Mouse (Mus musculus): ENCODE data around the gene Slc13a3.

DNA sequence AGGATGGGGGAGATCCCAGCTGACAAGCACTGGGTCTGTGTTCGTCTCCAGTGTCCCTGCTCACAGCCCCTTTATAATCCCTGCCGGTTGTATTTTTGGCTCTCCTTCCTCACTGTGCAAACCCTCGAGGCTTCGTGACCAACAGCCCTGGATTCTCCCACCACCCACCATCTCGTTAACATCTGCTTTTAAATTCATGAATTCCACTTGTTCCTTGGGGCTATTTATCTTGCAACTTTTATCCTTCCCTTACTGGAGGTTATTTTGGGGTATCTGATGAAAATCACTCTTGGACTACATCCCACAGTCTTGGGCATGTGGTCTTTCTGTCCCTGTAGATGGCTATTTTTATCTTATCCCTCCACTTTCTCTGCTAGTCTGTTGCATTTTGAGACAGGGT lies 37.4 kb upstream of the Slc13a3 start:
- TF ChIP-seq CTCF (IDR thresholded peaks at IDR 0.05; ENCODE audit: low read depth, low read length) (no peak), POLR2A (IDR thresholded peaks at IDR 0.05; ENCODE audit: borderline replicate concordance, low read depth, low read length) (no peak)
